Mouse (Mus musculus) bone marrow, adult 2 months (tissue): Measurements from ENCODE around the gene Tmem11.

Source experiments
- CTCF ChIP-seq: fragments of 200-500 bp; IDR thresholded peaks from 2 replicates; pipeline ENCODE4 v1.5.1; 2011; ENCODE audit warnings: low read length, control low read depth; ENCODE audit not compliant: control insufficient read depth, insufficient read depth
- POLR2A ChIP-seq: fragments of 200-500 bp; IDR thresholded peaks from 2 replicates; pipeline ENCODE4 v1.6.1; 2011; ENCODE audit warnings: low read depth, mild to moderate bottlenecking, control low read depth, low read length, borderline replicate concordance; ENCODE audit not compliant: control insufficient read depth

DNA sequence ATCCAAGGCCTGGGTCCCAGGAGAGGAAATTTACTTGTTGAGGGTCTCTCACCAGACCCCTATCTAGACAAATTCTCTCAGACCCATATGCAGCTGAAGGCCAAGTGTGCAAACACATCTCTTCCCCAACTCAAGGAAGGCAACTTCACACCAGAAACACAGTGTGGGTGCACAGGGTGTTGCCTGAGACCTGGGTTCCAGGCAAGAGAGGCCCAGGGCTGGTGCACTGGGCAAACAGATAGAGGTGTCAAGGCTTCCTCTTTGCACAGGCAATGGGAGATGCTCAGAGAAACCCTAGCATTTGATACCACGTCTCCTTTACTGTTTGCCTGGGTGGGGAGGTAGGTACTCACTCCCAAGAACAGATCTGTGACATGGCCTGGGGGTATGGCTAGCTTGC lies 45.9 kb upstream of the Tmem11 start:
- TF ChIP-seq CTCF (no peak), POLR2A (no peak)
